8 mouse cellular contexts compared by ENCODE assay signal in the genomic region with DNA sequence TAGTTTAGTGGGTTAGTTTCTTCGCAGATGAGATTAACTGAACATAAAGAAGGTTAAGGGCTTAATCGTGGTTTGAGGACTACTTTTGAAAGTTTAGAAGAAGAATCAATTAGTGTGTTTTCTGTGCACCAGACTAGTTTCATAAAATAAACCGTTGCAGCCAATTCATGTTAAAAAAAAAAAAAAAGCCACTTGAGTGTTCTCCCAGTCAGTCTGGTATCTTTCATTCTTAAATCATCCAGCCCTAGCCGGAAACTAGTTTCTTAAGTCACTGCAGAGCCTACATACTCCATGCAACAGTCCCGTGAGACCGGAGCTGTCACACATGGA. TPM values are rescaled to one million over a fixed set of nuclear protein-coding genes. Genes with fewer than 3 reads are reported as not detected.
DNase-seq lines count a peak whose midpoint lies in the region; ATAC-seq and TF ChIP-seq lines count a peak whose summit lies in the region.

No protein-coding gene starts in this region.

- 17% methylated on average over 6 of the region's 6 CpGs for WGBS in kidney, embryonic 14.5 days
- WGBS in hindbrain, embryonic 14.5 days, result 24% methylated on average over 6 of the region's 6 CpGs
- WGBS in midbrain, embryonic 13.5 days, result 21% methylated on average over 6 of the region's 6 CpGs

- no peaks in the 10 kb centered on the region for H3K9me3 ChIP-seq in kidney, embryonic 14.5 days (ENCODE audit: control insufficient read depth, low read length)
- no peaks in the 10 kb centered on the region for H3K9me3 ChIP-seq in hindbrain, embryonic 14.5 days (ENCODE audit: control insufficient read depth, low read length)
- H3K9me3 ChIP-seq in midbrain, embryonic 13.5 days, result no peaks in the 10 kb centered on the region

- peak overlapping the region; percentile 91; the same call in 1 of the 2 replicates for H3K9ac ChIP-seq in kidney, embryonic 14.5 days (ENCODE audit: low read depth, low read length)
- H3K9ac ChIP-seq in hindbrain, embryonic 14.5 days, result peak overlapping the region; percentile 82
- peak overlapping the region; percentile 84 for H3K9ac ChIP-seq in midbrain, embryonic 13.5 days (replicated peaks)

- no peak for DNase-seq in kidney, adult 11 months
- no peak for DNase-seq in hindbrain, embryonic 14.5 days (ENCODE audit: low spot score)
- no peak for DNase-seq in right cerebral cortex, postnatal 36 days (ENCODE audit: low spot score in 2 of 2)
- no peak for DNase-seq in cerebellum, adult 9-10 months
- DNase-seq in spleen, postnatal 14 days (ENCODE audit: low spot score in 2 of 2), result no peak

- no peak overlapping the region; the same call in 1 of the 2 replicates for H3K27ac ChIP-seq in kidney, embryonic 14.5 days (ENCODE audit: low read depth, low read length)
- peak overlapping the region; percentile 53; the same call in 1 of the 2 replicates for H3K27ac ChIP-seq in bone marrow macrophage, adult 2 months (ENCODE audit: insufficient read depth, low read depth, low read length)
- H3K27ac ChIP-seq in hindbrain, embryonic 14.5 days, result no peak overlapping the region
- H3K27ac ChIP-seq in midbrain, embryonic 13.5 days, result no peak overlapping the region

- ATAC-seq in kidney, embryonic 14.5 days (ENCODE audit: low FRiP score, low TSS enrichment), result no peak
- no peak for ATAC-seq in hindbrain, embryonic 14.5 days (ENCODE audit: low FRiP score)
- no peak; the same call in 1 of the 2 replicates for ATAC-seq in midbrain, embryonic 13.5 days

- no peak for TF ChIP-seq POLR2A in bone marrow macrophage, adult 2 months (IDR thresholded peaks at IDR 0.05; ENCODE audit: borderline replicate concordance, low read depth, low read length)

- no peak for TF ChIP-seq CTCF in bone marrow macrophage, adult 2 months (IDR thresholded peaks at IDR 0.05; ENCODE audit: low read depth, low read length)

- peaks cover under 1% of the 10 kb centered on the region; the same call in 1 of the 2 replicates for H3K36me3 ChIP-seq in kidney, embryonic 14.5 days (ENCODE audit: control insufficient read depth, insufficient read depth, low read length)
- H3K36me3 ChIP-seq in hindbrain, embryonic 14.5 days (replicated peaks; ENCODE audit: control insufficient read depth, insufficient read depth), result peaks cover 10% of the 10 kb centered on the region
- peaks cover 5% of the 10 kb centered on the region; the same call in 1 of the 2 replicates for H3K36me3 ChIP-seq in midbrain, embryonic 13.5 days

- no peaks in the 10 kb centered on the region for H3K27me3 ChIP-seq in kidney, embryonic 14.5 days (ENCODE audit: control insufficient read depth, insufficient read depth, low read length)
- H3K27me3 ChIP-seq in hindbrain, embryonic 14.5 days (ENCODE audit: control insufficient read depth, insufficient read depth, low read length), result no peaks in the 10 kb centered on the region
- no peaks in the 10 kb centered on the region for H3K27me3 ChIP-seq in midbrain, embryonic 13.5 days

- peak overlapping the region; percentile 57 for H3K4me2 ChIP-seq in kidney, embryonic 14.5 days (replicated peaks; ENCODE audit: low read depth, low read length)
- peak overlapping the region; percentile 72 for H3K4me2 ChIP-seq in hindbrain, embryonic 14.5 days (replicated peaks)
- peak overlapping the region; percentile 92 for H3K4me2 ChIP-seq in midbrain, embryonic 13.5 days (replicated peaks)

- H3K4me3 ChIP-seq in kidney, embryonic 14.5 days (ENCODE audit: low read length), result peak overlapping the region; percentile 85
- H3K4me3 ChIP-seq in bone marrow macrophage, adult 2 months (ENCODE audit: insufficient read depth, low read length), result peak overlapping the region; percentile 64
- peak overlapping the region; percentile 71 for H3K4me3 ChIP-seq in hindbrain, embryonic 14.5 days (replicated peaks; ENCODE audit: low read length)
- H3K4me3 ChIP-seq in midbrain, embryonic 13.5 days (replicated peaks), result peak overlapping the region; percentile 82

- peaks cover 3% of the 10 kb centered on the region; the same call in 1 of the 2 replicates for H3K4me1 ChIP-seq in kidney, embryonic 14.5 days (ENCODE audit: control insufficient read depth, insufficient read depth, low read length)
- peaks cover 40% of the 10 kb centered on the region for H3K4me1 ChIP-seq in bone marrow macrophage, adult 2 months (ENCODE audit: control insufficient read depth, insufficient read depth, low read length)
- H3K4me1 ChIP-seq in hindbrain, embryonic 14.5 days (replicated peaks; ENCODE audit: control insufficient read depth, insufficient read depth, low read length), result peaks cover 6% of the 10 kb centered on the region
- peaks cover 23% of the 10 kb centered on the region for H3K4me1 ChIP-seq in midbrain, embryonic 13.5 days (replicated peaks)

RNA-seq across cellular contexts. Expression of a gene that starts 1.3 kb away (rescaled TPM):
- 34.6 and 43.9 TPM in 2 replicates for polyA plus RNA-seq in kidney, embryonic 14.5 days (2014; fragmentation: Nextera tagmentation; extraction: Ambion mirVana)
- 22.9 and 36.0 TPM in 2 replicates for polyA plus RNA-seq in bone marrow macrophage, adult 2 months (2012; ENCODE audit: insufficient read depth, insufficient read length, missing spikeins)
- polyA plus RNA-seq in hindbrain, embryonic 14.5 days (2014; fragmentation: Nextera tagmentation; extraction: Ambion mirVana), result 82.1 and 96.8 TPM in 2 replicates
- 38.2 and 44.3 TPM in 2 replicates for polyA plus RNA-seq in midbrain, embryonic 13.5 days (2015; fragmentation: Nextera tagmentation; extraction: Ambion mirVana)

RNA-seq across cellular contexts. Expression of a gene that starts 1.4 kb away (rescaled TPM):
- 19.6 and 29.3 TPM in 2 replicates for polyA plus RNA-seq in kidney, embryonic 14.5 days (2014; fragmentation: Nextera tagmentation; extraction: Ambion mirVana)
- 7.1 and 11.5 TPM in 2 replicates for polyA plus RNA-seq in bone marrow macrophage, adult 2 months (2012; ENCODE audit: insufficient read depth, insufficient read length, missing spikeins)
- 34.6 and 38.9 TPM in 2 replicates for polyA plus RNA-seq in hindbrain, embryonic 14.5 days (2014; fragmentation: Nextera tagmentation; extraction: Ambion mirVana)
- 42.0 and 42.3 TPM in 2 replicates for polyA plus RNA-seq in midbrain, embryonic 13.5 days (2015; fragmentation: Nextera tagmentation; extraction: Ambion mirVana)

RNA-seq across cellular contexts. Expression of a gene that starts 55.8 kb away (rescaled TPM):
- 0.39 and 0.51 TPM in 2 replicates for polyA plus RNA-seq in kidney, embryonic 14.5 days (2014; fragmentation: Nextera tagmentation; extraction: Ambion mirVana)
- polyA plus RNA-seq in bone marrow macrophage, adult 2 months (2012; ENCODE audit: insufficient read depth, insufficient read length, missing spikeins), result not detected in 2 replicates
- polyA plus RNA-seq in hindbrain, embryonic 14.5 days (2014; fragmentation: Nextera tagmentation; extraction: Ambion mirVana), result not detected in 2 replicates
- 0.07 TPM in 1 of 2 replicates, not detected in the other for polyA plus RNA-seq in midbrain, embryonic 13.5 days (2015; fragmentation: Nextera tagmentation; extraction: Ambion mirVana)
